Comparison of ENCODE assay signal across 9 mouse cellular contexts in the genomic region with DNA sequence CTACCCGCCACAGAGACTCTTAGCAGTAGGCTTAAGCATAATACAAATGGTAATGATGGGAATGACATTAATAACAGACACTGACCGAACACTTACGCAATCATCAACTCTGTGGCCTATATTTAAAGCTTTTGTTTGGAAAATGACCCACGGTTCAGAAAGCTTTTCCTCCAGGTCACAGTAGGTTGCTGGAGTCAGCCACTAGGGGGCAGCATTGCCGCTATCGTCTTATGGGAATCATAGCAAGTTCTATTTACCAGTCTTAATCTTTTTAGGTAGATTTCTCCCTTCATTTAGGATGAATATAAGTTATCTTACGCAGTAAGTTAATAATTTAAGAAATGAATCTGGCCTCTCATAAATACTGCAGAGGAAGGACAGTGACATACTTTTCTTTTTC.
DNase-seq lines count a peak whose midpoint lies in the region; ATAC-seq and TF ChIP-seq lines count a peak whose summit lies in the region.
"Had no signal": no experiment of that assay in that cellular context is flagged by ENCODE, and none has a peak within 500 bp of the region (broad histone marks: within the 10 kb centered on the region; RNA-seq: fewer than 3 reads in every experiment).

No protein-coding gene starts in this region.

- TF ChIP-seq POLR2A in MEL (IDR thresholded peaks at IDR 0.05; ENCODE audit: control insufficient read depth in 1 of 2, insufficient read depth in 1 of 2, low read depth in 1 of 2, low read length in 2 of 2, poor library complexity in 1 of 2): no peak

- no peak for ATAC-seq in neural tube, embryonic 11.5 days (ENCODE audit: insufficient read depth, low FRiP score, low TSS enrichment)

- H3K4me1 ChIP-seq in MEL (ENCODE audit: control insufficient read depth in 1 of 2, insufficient read depth in 2 of 2, low read length in 2 of 2): no peaks in the 10 kb centered on the region
- H3K4me1 ChIP-seq in neural tube, embryonic 11.5 days (ENCODE audit: control insufficient read depth, insufficient read depth, low read length): no peaks in the 10 kb centered on the region
- H3K4me1 ChIP-seq: embryonic facial prominence, embryonic 12.5 days had no signal

- WGBS in neural tube, embryonic 11.5 days: 22% methylated on average over 7 of the region's 7 CpGs

- H3K36me3 ChIP-seq in MEL (ENCODE audit: control insufficient read depth in 1 of 2, insufficient read depth in 2 of 2, low read length in 2 of 2): no peaks in the 10 kb centered on the region
- no peaks in the 10 kb centered on the region for H3K36me3 ChIP-seq in neural tube, embryonic 11.5 days (ENCODE audit: control insufficient read depth, insufficient read depth, low read length)
- H3K36me3 ChIP-seq: embryonic facial prominence, embryonic 12.5 days had no signal

- H3K4me3 ChIP-seq in MEL (ENCODE audit: control insufficient read depth in 1 of 2, insufficient read depth in 1 of 2, low read depth in 2 of 2, low read length in 2 of 2): no peak overlapping the region
- no peak overlapping the region for H3K4me3 ChIP-seq in neural tube, embryonic 11.5 days (ENCODE audit: low read depth, low read length)
- H3K4me3 ChIP-seq: embryonic facial prominence, embryonic 12.5 days had no signal

- H3K9ac ChIP-seq in MEL (ENCODE audit: control insufficient read depth, low read depth, low read length, poor library complexity, severe bottlenecking): no peak overlapping the region
- no peak overlapping the region for H3K9ac ChIP-seq in neural tube, embryonic 11.5 days (ENCODE audit: low read length)
- H3K9ac ChIP-seq: embryonic facial prominence, embryonic 12.5 days had no signal

- H3K4me2 ChIP-seq in neural tube, embryonic 11.5 days (ENCODE audit: low read depth): no peak overlapping the region
- H3K4me2 ChIP-seq: embryonic facial prominence, embryonic 12.5 days had no signal

- no peaks in the 10 kb centered on the region for H3K9me3 ChIP-seq in MEL (replicated peaks; ENCODE audit: insufficient read depth, low read length)
- no peaks in the 10 kb centered on the region for H3K9me3 ChIP-seq in neural tube, embryonic 11.5 days (ENCODE audit: control insufficient read depth, low read length)
- H3K9me3 ChIP-seq: embryonic facial prominence, embryonic 12.5 days had no signal

- peak; percentile 76 to 82 (median 79) for TF ChIP-seq CTCF in MEL (IDR thresholded peaks at IDR 0.05 in 2 of 3, conservative IDR thresholded peaks at IDR 0.05 in 1 of 3; ENCODE audit: control insufficient read depth in 1 of 3, insufficient read depth in 1 of 3, low read depth in 2 of 3, low read length in 3 of 3, poor library complexity in 1 of 3, severe bottlenecking in 1 of 3)

- TF ChIP-seq RAD21 in MEL (IDR thresholded peaks at IDR 0.05; ENCODE audit: low read depth, low read length): peak; percentile 65

- H3K27me3 ChIP-seq in MEL (ENCODE audit: control insufficient read depth in 1 of 2, insufficient read depth in 2 of 2, low read length in 2 of 2): no peaks in the 10 kb centered on the region
- H3K27me3 ChIP-seq in neural tube, embryonic 11.5 days (ENCODE audit: control insufficient read depth, insufficient read depth, low read length): no peaks in the 10 kb centered on the region
- H3K27me3 ChIP-seq: embryonic facial prominence, embryonic 12.5 days had no signal

- TF ChIP-seq EP300 in MEL (IDR thresholded peaks at IDR 0.05; ENCODE audit: low read depth in 1 of 2, low read length in 2 of 2): no peak

- H3K27ac ChIP-seq in MEL (ENCODE audit: control insufficient read depth, low read depth, low read length): no peak overlapping the region
- H3K27ac ChIP-seq in neural tube, embryonic 11.5 days (ENCODE audit: low read depth, low read length): no peak overlapping the region
- H3K27ac ChIP-seq: embryonic facial prominence, embryonic 12.5 days had no signal

- peak; percentile 48 for DNase-seq in gastrocnemius, adult 18-20 months (ENCODE audit: low spot score)
- no peak for DNase-seq in gastrocnemius, postnatal 25 days
- DNase-seq in MEL (ENCODE audit: low read depth, low spot score): peak; percentile 70
- DNase-seq in cerebellum, adult 18-20 months: peak; percentile 28 to 57
- DNase-seq in gastrocnemius, postnatal 4 days (ENCODE audit: low spot score in 2 of 2): peak; percentile 64 to 78
- DNase-seq in layer of hippocampus, postnatal 36 days: peak; percentile 29 to 50
- peak; percentile 76 for DNase-seq in neural tube, embryonic 11.5 days (ENCODE audit: low spot score)
- peak; percentile 81 for DNase-seq in thymus, postnatal 14 days

- H3K79me2 ChIP-seq in MEL (ENCODE audit: control insufficient read depth, insufficient read depth, low read length, poor library complexity): no peaks in the 10 kb centered on the region

TF ChIP-seq in MEL, 35 proteins besides CTCF, POLR2A, EP300 and RAD21:
- TF ChIP-seq GATA1 (IDR thresholded peaks at IDR 0.05; ENCODE audit: low read depth, low read length): no peak
- no peak for TF ChIP-seq USF1 (IDR thresholded peaks at IDR 0.05; ENCODE audit: low read depth, low read length)
- no peak for TF ChIP-seq MYB (IDR thresholded peaks at IDR 0.05; ENCODE audit: low read depth, low read length)
- TF ChIP-seq UBTF (IDR thresholded peaks at IDR 0.05; ENCODE audit: borderline replicate concordance, insufficient read depth, low read depth, low read length): no peak
- peak; percentile 68 for TF ChIP-seq SMC3 (IDR thresholded peaks at IDR 0.05; ENCODE audit: low read depth, low read length)
- TF ChIP-seq ZC3H11A (IDR thresholded peaks at IDR 0.05; ENCODE audit: low read depth, low read length): peak; percentile 37; the same call in 1 of the 2 replicates
- TF ChIP-seq MAZ (IDR thresholded peaks at IDR 0.05; ENCODE audit: low read depth, low read length): no peak
- TF ChIP-seq NELFE (IDR thresholded peaks at IDR 0.05; ENCODE audit: low read depth, low read length): no peak
- no peak for TF ChIP-seq ELF1 (IDR thresholded peaks at IDR 0.05; ENCODE audit: low read depth, low read length)
- TF ChIP-seq TCF12 (IDR thresholded peaks at IDR 0.05; ENCODE audit: low read depth, low read length): no peak
- TF ChIP-seq E2F4 (IDR thresholded peaks at IDR 0.05; ENCODE audit: borderline replicate concordance, low read depth, low read length): no peak
- no peak for TF ChIP-seq SIN3A (IDR thresholded peaks at IDR 0.05; ENCODE audit: low read length)
- TF ChIP-seq NRF1 (IDR thresholded peaks at IDR 0.05; ENCODE audit: insufficient read depth, low read depth, low read length, poor library complexity, severe bottlenecking): no peak
- no peak for TF ChIP-seq MAX (IDR thresholded peaks at IDR 0.05; ENCODE audit: low read length)
- no peak for TF ChIP-seq ZKSCAN1 (IDR thresholded peaks at IDR 0.05; ENCODE audit: low read depth, low read length)
- no peak for TF ChIP-seq POLR2AphosphoS5 (IDR thresholded peaks at IDR 0.05; ENCODE audit: borderline replicate concordance, low read depth, low read length)
TF ChIP-seq in MEL: peak in this region for 2.
